Mouse (Mus musculus) intestine, embryonic 16.5 days (tissue): ENCODE measurements around the gene Gm20905. TPM values are rescaled to one million over a fixed set of nuclear protein-coding genes. Genes with fewer than 3 reads are reported as not detected.
"Not testable (repeated sequence)": the region's sequence is repeated elsewhere in the genome, so short reads cannot be mapped to it uniquely, and the experiment has no call there.

Experiments used
- ATAC-seq: fragments of 200-750 bp; cut with Nextera tagmentation; 2 replicates; pipeline ENCODE4 v1.8.0; 2017; ENCODE audit warnings: moderate TSS enrichment, moderate library complexity
- H3K27ac ChIP-seq: fragments of 300-500 bp; sonication (generic); 2 replicates; pipeline ENCODE4 v1.5.1; 2014; ENCODE audit warnings: mild to moderate bottlenecking, low read length
- H3K27me3 ChIP-seq: fragments of 300-500 bp; sonication (generic); replicated peaks from 2 replicates; pipeline ENCODE4 v1.6.1; 2014; ENCODE audit warnings: low read length, control low read depth, mixed read lengths; ENCODE audit not compliant: control insufficient read depth, insufficient read depth
- H3K36me3 ChIP-seq: fragments of 300-500 bp; sonication (generic); 2 replicates; pipeline ENCODE4 v1.6.1; 2014; ENCODE audit warnings: low read length, control low read depth; ENCODE audit not compliant: control insufficient read depth, insufficient read depth
- H3K4me1 ChIP-seq: fragments of 300-500 bp; sonication (generic); 2 replicates; pipeline ENCODE4 v1.6.1; 2014; ENCODE audit warnings: low read length, control low read depth, mixed read lengths; ENCODE audit not compliant: control insufficient read depth, insufficient read depth
- H3K4me2 ChIP-seq: fragments of 300-500 bp; sonication (generic); 2 replicates; pipeline ENCODE4 v1.6.1; 2014; ENCODE audit warnings: low read depth, low read length, control low read depth
- H3K4me3 ChIP-seq: fragments of 300-500 bp; sonication (generic); 2 replicates; pipeline ENCODE4 v1.5.1; 2014; ENCODE audit warnings: mild to moderate bottlenecking, low read length
- H3K9ac ChIP-seq: fragments of 300-500 bp; sonication (generic); 2 replicates; pipeline ENCODE4 v1.6.1; 2014; ENCODE audit warnings: low read depth, low read length
- H3K9me3 ChIP-seq: fragments of 300-500 bp; sonication (generic); 2 replicates; pipeline ENCODE4 v1.6.1; 2016; ENCODE audit warnings: low read length, control low read depth; ENCODE audit not compliant: control insufficient read depth
- WGBS: fragments of 180-500 bp; shearing (Covaris S2); extraction: QIAGEN DNeasy Blood & Tissue Kit; methylation state at CpG from one replicate; pipeline ENCODE4 v1.1.7; 2014; 5-methylcytosine and 5-hydroxymethylcytosine counted together
- polyA plus RNA-seq: library from polyadenylated mRNA; unstranded; fragments of >200 nt; fragmentation: Nextera tagmentation; extraction: Ambion mirVana; gene quantifications from 2 replicates; pipeline ENCODE4 v1.2.1, GENCODE M21; 2015

The Gm20905 gene
- polyA plus RNA-seq: not detected in 2 replicates

DNA sequence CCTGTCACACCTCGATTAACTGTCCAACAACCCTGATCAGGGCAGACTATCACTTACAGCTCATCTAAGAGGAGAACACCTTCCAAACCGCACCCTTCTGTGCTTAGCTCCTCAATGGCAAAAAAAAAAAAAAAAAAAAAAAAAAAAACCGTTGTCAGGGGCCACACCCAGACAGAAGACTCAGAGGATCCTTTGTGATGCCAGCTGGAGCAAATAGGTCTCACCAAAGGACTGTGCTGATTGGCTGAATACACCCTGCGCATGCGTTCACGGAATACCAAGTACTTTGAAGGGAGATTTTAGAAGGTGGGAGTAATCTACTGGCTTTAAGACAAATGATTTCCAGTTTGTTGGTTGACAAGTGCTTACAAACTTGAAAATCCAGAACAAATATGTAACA is at the start of gene Gm20905:
Gene Gm20905 (minus strand): TSS at position 101 of the 400 bp plus-strand sequence.
- H3K27me3 ChIP-seq, H3K9me3 ChIP-seq, H3K4me3 ChIP-seq, H3K4me2 ChIP-seq, H3K9ac ChIP-seq, H3K36me3 ChIP-seq, H3K4me1 ChIP-seq, ATAC-seq, H3K27ac ChIP-seq: not testable (repeated sequence)
- WGBS: no CpG with 5 or more reads among the region's 6 CpGs
